Mouse (Mus musculus) ES-Bruce4 (cell line): Measurements from ENCODE around the gene Ank3. TPM values are rescaled to one million over a fixed set of nuclear protein-coding genes. Genes with fewer than 3 reads are reported as not detected.

Experiments used
- H3K27ac ChIP-seq: 2 replicates; pipeline ENCODE4 v1.5.1; 2012; ENCODE audit warnings: low read length, inconsistent platforms; ENCODE audit not compliant: insufficient read depth
- H3K27me3 ChIP-seq: 2 replicates; pipeline ENCODE4 v1.6.1; 2012; ENCODE audit warnings: mild to moderate bottlenecking, low read length, inconsistent platforms; ENCODE audit not compliant: control insufficient read depth, poor library complexity, insufficient read depth, severe bottlenecking
- H3K36me3 ChIP-seq: 2 replicates; pipeline ENCODE4 v1.6.1; 2012; ENCODE audit warnings: inconsistent platforms, mild to moderate bottlenecking, low read length, moderate library complexity; ENCODE audit not compliant: control insufficient read depth, poor library complexity, insufficient read depth, severe bottlenecking
- H3K4me1 ChIP-seq: one replicate; pipeline ENCODE4 v1.8.1; 2011; ENCODE audit warnings: low read length; ENCODE audit not compliant: control insufficient read depth, insufficient read depth
- H3K4me3 ChIP-seq: 2 replicates; pipeline ENCODE4 v1.5.1; 2011; ENCODE audit warnings: low read depth, mild to moderate bottlenecking, low read length
- H3K9ac ChIP-seq: 2 replicates; pipeline ENCODE4 v1.6.1; 2012; ENCODE audit warnings: low read depth, mild to moderate bottlenecking, inconsistent platforms; ENCODE audit not compliant: poor library complexity, severe bottlenecking
- H3K9me3 ChIP-seq: replicated peaks from 2 replicates; pipeline ENCODE4 v1.6.1; 2012; ENCODE audit warnings: mild to moderate bottlenecking, low read length, inconsistent platforms; ENCODE audit not compliant: control insufficient read depth, poor library complexity, insufficient read depth, severe bottlenecking
- CTCF ChIP-seq: IDR thresholded peaks from one replicate; pipeline ENCODE4 v1.8.1; 2011; ENCODE audit warnings: low read depth, low read length
- EP300 ChIP-seq: IDR thresholded peaks from 2 replicates; pipeline ENCODE4 v1.6.1; 2011; ENCODE audit warnings: low read depth, low read length; ENCODE audit not compliant: insufficient read depth
- POLR2A ChIP-seq: IDR thresholded peaks from one replicate; pipeline ENCODE4 v1.8.1; 2011; ENCODE audit warnings: low read length; ENCODE audit not compliant: insufficient read depth
- polyA plus RNA-seq: library from polyadenylated mRNA; stranded (reverse); fragments of >200 nt; gene quantifications from 2 replicates; pipeline ENCODE4 v1.2.4, GENCODE M21; 2011; ENCODE audit warnings: low read depth; ENCODE audit not compliant: missing spikeins, insufficient read depth, insufficient read length

Ank3 gene
- polyA plus RNA-seq, 1 experiment, result 61.0 TPM

- no peaks in the 10 kb centered on the region for H3K36me3 ChIP-seq
- TF ChIP-seq EP300 (no peak), CTCF (no peak), POLR2A (no peak)
- H3K4me1 ChIP-seq, result no peaks in the 10 kb centered on the region
- H3K9ac ChIP-seq, result no peak overlapping the region
- no peak overlapping the region for H3K27ac ChIP-seq
- H3K27me3 ChIP-seq, result no peaks in the 10 kb centered on the region
- H3K4me3 ChIP-seq, result no peak overlapping the region
- H3K9me3 ChIP-seq, result no peaks in the 10 kb centered on the region
These were observed 588.9 kb downstream of the Ank3 start for GRCm38 (mm10) chr10:69987496-69987895.

- H3K36me3 ChIP-seq, result no peaks in the 10 kb centered on the region
- TF ChIP-seq EP300 (no peak), POLR2A (no peak), CTCF (no peak)
These were observed 598.5 kb downstream of the Ank3 start for GRCm38 (mm10) chr10:69997082-69997481.

GRCm38 (mm10) chr10:70004058-70004457, 605.5 kb downstream of the Ank3 start:
- H3K4me3 ChIP-seq, result no peak overlapping the region
- no peaks in the 10 kb centered on the region for H3K4me1 ChIP-seq
- H3K36me3 ChIP-seq, result no peaks in the 10 kb centered on the region
- H3K27me3 ChIP-seq, result no peaks in the 10 kb centered on the region
- no peak overlapping the region for H3K9ac ChIP-seq
- TF ChIP-seq POLR2A (no peak), EP300 (no peak), CTCF (no peak)
- H3K9me3 ChIP-seq, result no peaks in the 10 kb centered on the region
- H3K27ac ChIP-seq, result no peak overlapping the region

More at GRCm38 (mm10) chr10:69997082-69997481, 598.5 kb downstream of the Ank3 start:
- no peak overlapping the region for H3K27ac ChIP-seq
- no peaks in the 10 kb centered on the region for H3K27me3 ChIP-seq
- H3K9ac ChIP-seq, result no peak overlapping the region
- no peaks in the 10 kb centered on the region for H3K9me3 ChIP-seq
- no peaks in the 10 kb centered on the region for H3K4me1 ChIP-seq
- no peak overlapping the region for H3K4me3 ChIP-seq

- Histone ChIP-seq H3K27ac (no peak overlapping the region), H3K27me3 (no peaks in the 10 kb centered on the region), H3K36me3 (no peaks in the 10 kb centered on the region), H3K9ac (no peak overlapping the region), H3K4me1 (no peaks in the 10 kb centered on the region), H3K9me3 (no peaks in the 10 kb centered on the region), H3K4me3 (no peak overlapping the region)
- no peak for TF ChIP-seq POLR2A
- no peak for TF ChIP-seq EP300
- no peak for TF ChIP-seq CTCF
These were observed 606.3 kb downstream of the Ank3 start for GRCm38 (mm10) chr10:70004831-70005230.

GRCm38 (mm10) chr10:70006380-70006779, 607.8 kb downstream of the Ank3 start:
- H3K4me3 ChIP-seq, result no peak overlapping the region
- TF ChIP-seq CTCF (no peak), POLR2A (no peak), EP300 (no peak)
- H3K9me3 ChIP-seq, result no peaks in the 10 kb centered on the region
- no peak overlapping the region for H3K27ac ChIP-seq
- H3K27me3 ChIP-seq, result no peaks in the 10 kb centered on the region
- no peaks in the 10 kb centered on the region for H3K36me3 ChIP-seq
- H3K9ac ChIP-seq, result no peak overlapping the region
- H3K4me1 ChIP-seq, result peaks cover 2% of the 10 kb centered on the region

DNA sequence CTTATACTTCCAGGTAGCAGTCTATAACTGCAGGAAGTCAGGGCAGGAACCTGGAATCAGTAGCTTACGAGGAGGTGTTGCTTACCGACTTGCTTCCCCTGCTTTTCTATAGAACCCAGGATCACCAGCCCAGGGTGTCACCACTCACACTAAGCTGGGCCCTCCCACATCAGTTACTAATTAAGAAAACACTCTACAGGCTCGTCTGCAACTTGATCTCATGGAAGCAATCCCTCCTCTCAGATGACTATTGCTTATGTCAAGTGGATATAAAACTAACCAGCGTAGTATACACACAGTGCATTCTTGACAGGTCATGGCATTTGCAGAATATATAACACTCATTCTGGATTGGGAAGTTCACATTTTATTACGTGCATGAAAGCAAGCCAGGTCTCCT, 613.2 kb downstream of the Ank3 start:
- Histone ChIP-seq H3K27me3 (no peaks in the 10 kb centered on the region), H3K9me3 (no peaks in the 10 kb centered on the region), H3K9ac (no peak overlapping the region), H3K36me3 (no peaks in the 10 kb centered on the region), H3K27ac (no peak overlapping the region), H3K4me1 (peaks cover 2% of the 10 kb centered on the region), H3K4me3 (no peak overlapping the region)
- TF ChIP-seq POLR2A, result no peak
- TF ChIP-seq EP300, result no peak
